Mouse (Mus musculus): ENCODE results near the gene Tcf12.

Gene Tcf12

DNA sequence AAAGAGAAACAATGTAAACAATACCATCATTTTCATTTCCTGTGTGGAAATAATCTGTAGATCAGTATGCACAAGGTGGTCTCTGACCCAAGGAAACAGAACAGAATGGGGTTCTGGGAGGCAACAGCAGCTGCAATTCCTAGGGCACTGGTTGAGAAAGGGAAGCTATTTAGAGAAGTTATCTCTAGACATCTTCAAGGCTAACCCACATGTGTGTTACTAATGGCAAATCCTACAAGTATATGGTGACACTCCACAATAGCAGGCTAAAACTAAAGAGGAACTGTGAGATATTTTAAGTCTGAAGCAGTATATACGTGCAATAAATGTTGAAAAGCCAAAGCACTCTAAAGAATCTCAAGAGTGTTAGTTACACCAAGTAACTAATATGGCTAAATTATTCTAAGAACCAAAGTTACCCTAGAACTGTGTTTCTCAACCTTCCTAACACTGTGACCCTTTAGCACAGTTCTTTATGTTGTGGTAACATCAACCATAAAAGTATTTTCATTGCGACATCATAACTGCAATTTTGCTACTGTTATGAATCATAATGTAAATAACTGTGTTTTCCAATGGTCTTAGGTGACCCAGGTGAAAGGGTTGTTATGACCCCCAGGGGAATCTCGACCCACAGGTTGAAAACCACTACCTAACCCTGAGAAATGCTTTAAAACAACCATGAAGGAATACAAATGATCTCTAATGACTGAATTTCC, 22.6 kb downstream of the Tcf12 start:
- DNase-seq (ENCODE audit: low spot score in 2 of 2) = no peak

DNA sequence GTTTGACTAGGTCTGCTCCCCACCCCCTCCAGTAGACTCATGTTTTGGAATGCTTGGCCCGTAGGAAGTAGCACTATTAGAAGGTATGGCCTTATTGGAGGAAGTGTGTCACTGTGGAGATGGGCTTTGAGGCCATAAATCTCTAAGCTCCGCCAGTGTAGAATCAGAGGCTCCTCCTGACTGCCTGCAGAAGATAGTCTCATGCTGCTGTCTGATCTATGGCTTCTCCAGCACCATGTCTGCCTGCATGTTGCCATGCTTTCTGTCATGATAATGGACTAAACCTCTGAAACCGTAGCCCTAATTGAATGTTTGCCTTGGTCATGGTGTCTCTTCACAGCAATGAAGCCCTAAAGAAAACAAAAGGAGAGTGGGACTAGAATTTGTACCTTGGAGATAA, 26.7 kb downstream of the Tcf12 start:
- DNase-seq (ENCODE audit: low spot score in 2 of 2) = no peak

DNA sequence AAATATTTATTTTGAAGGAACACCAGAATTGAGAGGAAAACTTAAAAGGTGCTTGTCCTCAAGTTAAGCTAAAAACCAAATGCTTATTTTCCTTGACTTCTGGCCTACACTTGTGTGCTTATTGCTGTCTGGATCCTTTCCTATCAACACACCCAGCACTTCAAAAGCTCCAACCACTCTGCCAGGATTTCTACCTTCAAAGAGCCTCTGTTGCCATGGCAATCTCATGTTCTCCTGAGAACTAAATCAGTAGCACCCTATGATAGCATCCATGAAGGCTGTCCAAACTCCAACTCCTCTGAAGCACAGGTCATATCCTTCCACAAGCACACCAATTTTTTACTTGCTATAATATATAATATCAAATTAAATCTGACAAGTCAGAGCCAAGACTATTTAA, 27.5 kb downstream of the Tcf12 start:
- no peak for DNase-seq (ENCODE audit: low spot score in 2 of 2)

DNA sequence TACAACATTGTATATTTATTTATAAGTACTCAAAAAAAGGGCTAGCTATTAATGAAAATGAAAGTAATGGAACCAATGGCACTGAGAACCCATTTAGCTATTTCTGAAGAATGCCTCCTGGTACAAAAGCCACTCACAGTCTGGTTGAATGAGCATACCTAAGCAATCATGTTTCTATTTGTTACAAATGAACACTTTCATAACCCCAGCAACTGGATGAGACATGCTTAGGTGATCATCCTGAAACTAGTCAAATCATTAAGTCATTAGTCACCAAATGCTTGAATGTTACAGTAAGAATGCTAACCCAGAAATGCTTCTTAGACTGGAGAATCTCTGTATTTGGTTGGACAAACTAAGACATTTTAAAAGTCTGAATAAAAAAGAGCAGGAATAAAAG, 35.5 kb downstream of the Tcf12 start:
- no peak for DNase-seq (ENCODE audit: low spot score in 2 of 2)

DNA sequence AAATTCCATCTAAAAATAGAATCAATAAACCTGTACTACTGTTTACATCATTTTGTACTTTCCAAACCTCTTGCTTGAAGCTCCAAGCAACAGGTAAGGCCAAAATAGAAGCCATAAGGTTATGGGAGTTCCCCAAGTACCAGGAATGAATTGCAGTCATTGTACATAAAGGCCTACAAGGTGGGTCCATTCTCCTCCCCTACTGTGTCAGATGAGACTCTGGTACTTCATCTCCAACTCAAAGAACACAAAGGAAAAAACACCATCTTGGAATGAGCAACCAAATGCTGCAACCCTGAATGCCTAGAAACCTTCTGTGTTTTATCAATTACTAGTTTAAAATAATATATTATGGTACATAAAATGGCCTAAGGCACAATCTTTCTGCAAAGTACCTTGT, 45.5 kb downstream of the Tcf12 start:
- no peak for DNase-seq (ENCODE audit: low spot score in 2 of 2)

DNA sequence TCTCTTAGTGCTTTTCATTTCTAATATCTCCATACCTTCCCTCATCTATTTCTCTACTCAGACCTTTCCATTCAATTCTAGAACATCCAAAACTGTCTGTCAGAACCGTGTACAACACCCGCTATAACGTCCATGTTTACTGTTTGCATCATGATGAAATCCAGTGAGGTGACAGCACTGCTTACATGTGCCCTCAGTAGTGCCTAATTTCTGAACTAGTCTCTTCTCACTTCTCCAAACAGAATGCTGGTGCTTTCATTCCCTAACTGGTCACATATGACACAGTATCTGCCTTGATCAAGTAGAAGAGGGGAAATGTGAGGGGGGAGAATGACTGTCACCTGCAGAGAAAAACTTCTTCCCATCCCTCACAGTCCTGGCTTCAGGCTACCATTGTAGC, 58.5 kb downstream of the Tcf12 start:
- no peak for DNase-seq (ENCODE audit: low spot score in 2 of 2)

DNA sequence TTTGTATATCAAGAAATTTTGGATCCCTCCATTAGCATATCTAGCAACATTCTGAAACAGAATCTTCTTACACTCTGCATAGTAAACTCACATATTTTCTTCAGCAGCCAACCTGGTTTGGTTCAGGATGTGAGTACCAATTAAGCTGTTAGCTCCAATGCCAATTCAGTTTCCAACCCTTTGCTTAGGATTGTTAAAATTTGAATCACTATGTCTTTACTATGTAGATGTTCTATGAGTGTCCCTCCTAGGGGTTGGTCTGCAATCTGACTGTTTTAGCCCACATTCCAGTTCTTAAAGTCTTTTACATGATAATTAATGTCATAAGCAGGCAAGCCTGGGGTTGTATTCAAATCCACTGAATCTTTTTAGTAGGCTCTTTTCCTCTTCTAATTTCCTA, 71.5 kb downstream of the Tcf12 start:
- DNase-seq (ENCODE audit: low spot score in 2 of 2) = no peak

DNA sequence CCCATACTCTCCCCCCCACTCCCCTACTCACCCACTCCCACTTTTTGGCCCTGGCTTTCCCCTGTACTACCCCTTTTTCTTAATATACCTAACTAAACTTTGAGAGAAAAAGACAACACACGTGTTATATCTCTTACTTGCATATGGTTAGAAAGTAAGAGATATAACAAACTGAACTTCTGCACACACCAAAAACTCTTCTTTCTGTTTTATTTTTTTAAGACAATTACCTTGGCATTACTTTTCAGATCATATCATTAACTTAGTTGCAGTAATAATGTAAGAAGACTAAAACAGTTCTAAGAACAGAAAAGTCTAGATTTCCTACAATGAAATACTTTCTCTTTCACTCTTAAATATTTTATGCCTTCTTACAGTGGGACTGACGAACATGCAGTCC, 72.3 kb downstream of the Tcf12 start:
- DNase-seq (ENCODE audit: low spot score in 2 of 2) = no peak

DNA sequence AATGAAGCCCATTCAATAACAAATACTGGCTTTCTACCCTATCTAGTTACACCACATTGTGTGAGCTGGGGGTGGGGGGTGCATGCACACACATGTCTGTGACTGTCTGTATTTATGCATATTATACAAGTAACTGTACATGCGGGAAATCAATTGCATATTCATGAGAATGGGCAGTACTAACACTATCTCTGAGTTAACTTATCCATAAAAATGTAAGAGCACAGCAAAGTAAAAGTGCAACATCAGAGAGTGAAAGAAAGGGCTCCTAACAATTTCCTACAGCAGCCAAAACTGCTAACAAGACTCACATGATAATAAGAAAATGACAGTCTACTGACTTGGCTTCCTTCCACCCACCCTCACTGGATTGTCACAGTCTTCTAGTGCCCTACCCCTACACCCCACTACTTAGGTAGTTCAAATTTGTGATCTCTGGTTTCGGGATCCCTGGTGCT, 74.6 kb downstream of the Tcf12 start:
- DNase-seq (ENCODE audit: low spot score in 2 of 2) = no peak

DNA sequence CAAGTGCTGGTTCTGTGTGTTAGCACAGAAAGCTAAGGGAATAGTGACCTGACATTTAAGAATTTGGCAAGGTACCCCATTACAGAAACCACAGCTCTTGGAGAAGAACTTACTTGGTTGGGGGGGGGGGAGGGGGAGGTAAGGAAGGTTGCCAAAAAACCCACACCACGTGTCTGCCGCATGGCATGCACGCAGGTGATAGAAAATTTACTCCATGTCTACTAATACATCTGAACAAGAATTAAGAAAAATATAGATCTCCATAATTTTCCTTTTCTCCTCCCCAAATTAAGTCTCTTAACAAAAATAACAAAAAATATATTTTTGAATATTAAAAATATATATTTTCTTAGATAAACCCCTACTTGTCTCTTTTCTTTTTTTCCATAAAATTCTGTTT, 75.4 kb downstream of the Tcf12 start:
- no peak for DNase-seq (ENCODE audit: low spot score in 2 of 2)

DNA sequence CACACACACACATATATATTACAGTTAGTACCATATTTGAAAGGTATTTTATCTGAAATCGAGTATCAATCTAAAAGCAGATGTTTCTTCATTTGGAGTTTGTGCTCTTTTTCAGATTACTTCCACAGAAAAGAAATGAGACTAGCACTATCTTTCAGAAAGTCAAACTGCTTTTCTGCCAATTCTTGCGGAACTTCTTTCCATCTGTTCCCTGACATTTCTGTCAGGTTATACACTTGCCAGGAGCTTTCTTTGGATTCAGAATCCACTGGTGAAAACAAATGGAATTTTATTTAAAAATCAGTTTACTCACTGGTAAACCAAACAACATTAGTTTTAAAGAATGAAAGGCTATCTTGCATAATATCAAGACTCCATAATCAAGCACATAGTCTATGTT, 78.4 kb downstream of the Tcf12 start:
- DNase-seq (ENCODE audit: low spot score in 2 of 2) = no peak

DNA sequence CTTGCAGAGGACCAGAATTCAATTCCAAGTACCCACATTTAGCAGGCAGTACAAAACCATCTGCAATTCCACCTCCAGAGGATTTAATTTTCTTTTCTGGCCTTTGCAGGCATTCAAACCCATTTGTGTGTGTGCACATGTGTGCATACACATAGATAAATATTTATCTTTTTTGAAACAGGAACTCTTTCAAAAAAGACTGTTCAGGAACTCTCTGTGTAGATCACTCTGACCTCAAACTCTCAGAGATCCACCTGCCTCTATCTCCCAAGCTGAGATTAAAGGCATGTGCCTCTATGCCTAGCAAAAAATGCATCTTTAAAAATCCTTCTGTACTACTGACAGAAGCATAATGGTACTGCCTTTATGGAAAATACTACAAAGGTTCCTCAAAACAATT, 81.4 kb downstream of the Tcf12 start:
- DNase-seq (ENCODE audit: low spot score in 2 of 2) = no peak

DNA sequence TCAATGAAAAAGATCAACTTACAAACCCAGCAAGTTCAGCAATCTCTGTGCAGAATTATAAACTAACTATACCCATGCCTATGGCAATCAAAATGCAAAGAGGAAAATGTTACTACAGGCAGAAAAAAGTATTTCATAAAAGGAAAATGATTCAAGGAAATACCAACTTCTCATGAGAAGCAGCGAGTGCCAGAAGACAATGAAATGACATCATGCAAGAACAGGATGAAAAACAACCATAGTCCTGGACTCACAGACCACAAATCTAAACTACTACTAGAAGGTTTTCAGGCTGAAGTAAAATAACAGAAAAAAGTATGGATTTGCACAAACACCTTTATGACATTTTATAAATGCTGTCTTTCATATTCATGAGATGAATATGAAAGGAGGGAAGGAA, 82.1 kb downstream of the Tcf12 start:
- no peak for DNase-seq (ENCODE audit: low spot score in 2 of 2)

DNA sequence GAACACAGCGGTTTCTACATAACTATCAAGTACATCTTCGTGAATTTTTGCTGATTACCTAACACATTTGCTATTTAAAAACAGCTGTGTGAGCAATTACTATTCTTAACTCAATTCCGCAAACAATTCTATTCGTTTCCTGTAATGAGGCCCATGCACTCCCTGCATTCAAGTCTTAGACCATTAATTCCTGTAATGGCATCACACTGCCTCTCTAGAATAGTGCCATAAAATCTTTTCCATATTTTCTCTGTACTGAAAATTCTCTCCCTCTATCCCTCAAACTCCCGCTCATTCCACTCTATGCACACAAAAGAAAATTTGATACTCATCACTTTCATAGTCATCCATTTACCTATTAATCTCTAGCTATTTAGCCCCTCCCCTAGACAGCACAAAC, 88.4 kb downstream of the Tcf12 start:
- DNase-seq (ENCODE audit: low spot score in 2 of 2) = no peak

DNA sequence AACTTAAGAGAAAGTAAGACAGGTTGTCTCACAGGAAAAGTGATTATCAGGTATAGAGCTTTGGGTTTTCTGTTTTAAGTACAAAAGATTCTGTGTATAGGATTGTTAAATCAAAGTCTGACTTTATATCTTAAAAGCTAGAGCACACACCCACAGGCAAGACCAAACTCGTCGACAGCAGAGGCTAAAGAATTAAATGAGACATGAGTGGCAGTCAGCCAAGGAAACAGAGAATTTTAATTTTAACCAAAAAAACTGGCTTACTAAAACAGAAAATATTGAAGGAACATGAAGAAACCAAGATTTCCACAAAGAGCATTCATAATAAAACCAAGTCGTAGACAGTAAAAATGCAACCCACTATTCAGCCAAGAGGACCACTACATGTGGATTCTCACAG, 90.2 kb downstream of the Tcf12 start:
- DNase-seq (ENCODE audit: low spot score in 2 of 2) = no peak

DNA sequence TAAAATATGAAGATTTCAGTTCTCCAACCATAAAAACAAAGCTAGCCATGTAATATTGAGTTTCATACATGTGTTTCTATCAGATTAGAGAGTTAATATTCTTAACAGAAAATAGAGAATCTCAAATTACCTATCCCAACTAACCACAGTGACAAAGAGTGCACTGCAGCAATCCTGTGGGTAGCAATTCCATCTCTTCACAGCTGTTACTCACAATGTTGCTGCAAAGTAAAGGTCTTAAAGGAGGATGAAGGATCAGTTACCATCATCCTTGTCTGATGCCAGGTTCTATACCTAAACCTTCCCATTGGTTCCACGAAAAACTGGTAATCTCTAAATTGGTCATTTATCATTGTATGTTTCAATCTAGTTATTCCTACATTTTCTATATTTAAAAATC, 95.7 kb downstream of the Tcf12 start:
- DNase-seq (ENCODE audit: low spot score in 2 of 2) = no peak

DNA sequence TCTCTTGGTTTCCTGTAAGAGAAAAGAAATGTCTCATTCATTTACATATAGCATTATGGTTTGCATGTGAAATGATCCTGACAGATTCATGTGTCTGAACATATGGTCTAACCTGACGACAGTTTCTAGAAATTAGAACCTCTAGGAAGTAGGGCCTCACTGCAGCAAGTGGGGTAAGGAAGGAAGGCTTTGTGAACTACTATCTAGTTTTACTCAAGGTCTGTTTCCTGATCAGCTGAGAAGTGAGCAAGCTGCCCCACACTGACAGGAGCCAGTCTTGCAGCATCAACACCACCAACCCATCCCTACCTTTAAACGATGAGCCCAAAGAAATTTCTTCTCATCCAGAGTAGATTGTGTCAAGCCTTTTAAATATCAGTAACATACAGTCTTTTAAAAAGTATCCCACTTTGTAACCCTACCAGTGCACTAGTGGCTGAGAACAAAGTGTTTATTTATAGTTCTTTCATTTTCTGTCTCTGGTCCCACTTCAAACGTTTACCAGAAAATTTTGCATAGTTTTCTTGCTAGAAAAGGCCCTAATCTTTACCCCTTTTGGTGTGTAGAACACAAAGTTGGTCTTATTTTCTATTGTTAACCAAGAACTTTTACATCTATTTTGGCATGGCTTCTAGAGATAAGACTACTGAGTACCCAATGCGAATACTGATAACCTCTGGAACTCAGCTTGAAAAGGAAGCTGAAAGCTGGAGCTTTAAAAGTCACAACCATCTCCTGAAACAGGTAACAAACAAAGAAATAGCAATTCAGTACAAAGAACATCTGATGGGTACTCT, 96.9 kb downstream of the Tcf12 start:
- DNase-seq (ENCODE audit: low spot score in 2 of 2) = no peak

DNA sequence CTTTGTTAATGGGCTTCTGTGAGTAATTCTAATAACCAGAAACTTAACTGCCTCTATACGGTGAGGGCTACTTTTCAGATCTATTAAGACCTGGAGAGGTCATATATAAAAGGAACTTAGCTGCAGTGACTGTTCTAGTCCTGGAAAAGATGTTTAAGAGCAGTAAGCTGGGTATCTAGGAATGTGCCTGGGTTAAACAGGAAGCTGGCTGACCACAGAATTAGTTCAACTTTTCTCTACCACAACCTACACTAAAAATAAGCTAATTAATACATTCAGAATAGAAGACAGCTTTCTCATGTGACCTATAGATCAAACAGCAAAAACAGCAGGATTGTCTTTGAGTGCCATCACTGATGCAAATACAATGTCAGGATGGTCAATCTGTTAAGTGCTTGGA, 98.1 kb downstream of the Tcf12 start:
- DNase-seq (ENCODE audit: low spot score in 2 of 2) = no peak

DNA sequence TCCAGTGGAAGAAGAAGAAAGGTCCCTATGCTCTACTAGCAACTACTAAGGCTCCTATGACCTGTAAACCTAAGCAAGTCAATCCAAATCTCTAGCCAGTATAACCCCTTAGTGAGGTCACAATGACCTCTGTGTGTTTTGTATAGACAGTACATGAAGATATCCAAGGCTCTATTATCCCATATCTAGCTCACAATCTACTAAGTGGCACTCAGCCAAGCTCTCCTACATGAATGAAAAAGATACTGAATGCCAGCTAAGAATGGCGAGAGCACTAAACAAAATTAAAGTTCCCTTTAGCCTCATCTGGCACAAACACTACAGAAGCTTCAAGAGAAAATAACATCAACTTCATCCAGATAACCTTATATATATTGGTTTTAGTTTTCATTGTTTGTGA, 103.0 kb downstream of the Tcf12 start:
- DNase-seq (ENCODE audit: low spot score in 2 of 2) = no peak

DNA sequence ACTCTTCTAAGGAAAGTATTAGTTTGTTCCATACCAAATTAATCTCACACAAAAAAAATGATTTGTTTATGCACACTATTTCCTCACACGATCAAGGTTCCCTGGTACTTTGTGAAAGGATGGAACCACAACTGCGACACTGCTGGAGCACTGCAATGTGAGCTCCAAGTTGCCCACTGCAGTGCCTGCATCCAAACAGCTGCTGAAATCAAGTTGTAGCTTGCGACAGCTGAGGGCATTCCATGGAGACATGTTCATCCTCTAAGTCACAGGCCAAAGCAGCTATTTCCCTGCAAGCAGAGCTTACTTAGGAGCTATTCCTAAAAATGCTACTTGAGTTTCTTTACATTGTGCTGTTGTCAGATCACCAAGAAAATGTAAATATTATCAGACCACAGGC, 120.5 kb downstream of the Tcf12 start:
- no peak for DNase-seq (ENCODE audit: low spot score in 2 of 2)

DNA sequence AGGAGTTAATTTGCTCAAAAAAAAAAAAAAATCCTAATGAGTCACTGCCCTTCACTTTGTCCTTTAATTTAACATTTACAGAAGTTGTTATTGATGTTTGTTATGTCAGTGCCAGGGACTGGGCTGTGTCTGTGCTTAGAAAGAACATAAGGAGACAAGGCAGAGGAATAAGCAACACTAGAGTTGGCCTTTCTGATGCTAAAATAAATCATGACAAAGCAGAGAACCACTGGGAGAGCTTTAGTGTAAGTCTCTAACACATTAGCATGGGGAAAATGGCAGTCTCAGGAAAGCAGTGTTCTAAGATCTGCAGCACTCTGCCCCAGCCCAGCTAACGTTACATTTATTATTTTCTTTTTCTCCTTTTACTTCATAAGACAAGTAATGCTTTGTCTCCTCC, 121.3 kb downstream of the Tcf12 start:
- no peak for DNase-seq (ENCODE audit: low spot score in 2 of 2)

DNA sequence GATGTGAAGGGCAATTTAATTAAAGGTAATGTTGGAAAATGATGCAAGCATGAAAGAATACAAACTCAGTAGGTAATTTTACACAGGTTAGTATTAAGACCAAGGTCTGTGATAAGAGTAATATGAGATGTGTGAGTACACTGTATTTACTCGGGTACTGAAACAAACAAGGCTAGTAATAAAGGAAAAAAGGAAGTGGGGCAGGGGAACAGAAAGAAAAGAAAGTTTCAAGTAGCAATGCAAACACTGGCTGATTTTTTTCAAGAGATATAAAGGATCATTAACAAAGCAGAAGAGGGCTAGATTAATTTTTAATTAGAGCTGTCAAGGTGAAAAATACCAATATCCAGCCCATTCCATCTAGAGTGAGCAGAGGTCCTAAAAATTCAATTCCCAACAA, 122.0 kb downstream of the Tcf12 start:
- DNase-seq (ENCODE audit: low spot score in 2 of 2) = no peak

DNA sequence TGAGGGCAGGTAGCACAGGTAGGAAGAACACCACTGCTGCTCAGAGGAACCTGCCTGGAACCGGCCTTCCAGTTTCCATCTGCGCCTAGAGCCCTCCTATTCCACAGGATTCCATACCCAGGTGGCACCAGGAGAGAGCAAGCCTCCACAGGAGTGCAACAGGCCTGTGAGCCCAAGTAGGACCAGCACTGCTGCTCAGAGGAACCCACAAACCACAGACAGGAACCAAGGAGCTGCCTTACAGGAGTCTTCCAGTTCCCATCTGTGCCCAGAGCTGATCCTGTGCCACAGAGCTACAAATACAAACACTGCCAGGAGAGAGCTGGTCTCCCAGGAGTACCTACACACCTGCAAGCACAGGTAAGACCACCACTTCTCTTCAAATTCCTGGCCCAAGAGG, 125.0 kb downstream of the Tcf12 start:
- DNase-seq (ENCODE audit: low spot score in 2 of 2) = no peak

DNA sequence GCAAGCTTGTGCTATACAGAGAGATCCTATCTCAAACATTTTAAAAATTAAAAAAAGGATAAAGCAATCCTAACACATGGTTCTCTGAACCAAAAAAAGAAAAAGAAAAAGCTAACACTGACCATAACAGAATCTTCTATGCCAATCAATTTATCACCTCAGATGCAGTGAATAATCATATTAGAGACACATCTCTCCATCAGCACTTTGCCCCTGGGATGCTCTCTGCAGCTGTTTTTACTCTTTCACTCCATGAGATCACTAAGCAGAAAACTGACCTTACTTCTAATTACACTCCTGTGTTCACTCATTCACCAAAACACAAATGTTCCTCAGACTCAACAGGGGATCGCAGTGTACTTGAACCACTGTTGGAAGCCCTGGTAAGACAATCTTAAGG, 128.8 kb downstream of the Tcf12 start:
- no peak for DNase-seq (ENCODE audit: low spot score in 2 of 2)

All from natural killer cell, adult 2 months (primary cell).